Mouse (Mus musculus) lung, embryonic 15.5 days (tissue): ENCODE measurements around the gene Pir. TPM values are rescaled to one million over a fixed set of nuclear protein-coding genes. Genes with fewer than 3 reads are reported as not detected.
A peak's percentile ranks its signal among the peaks of the same experiment; 100 is the strongest.

Experiments used
- ATAC-seq: fragments of 200-750 bp; cut with Nextera tagmentation; 2 replicates; pipeline ENCODE4 v1.8.0; 2017; ENCODE audit warnings: moderate number of reproducible peaks, borderline replicate concordance; ENCODE audit not compliant: low FRiP score, low TSS enrichment; ENCODE audit errors: extremely low read depth
- H3K27ac ChIP-seq: fragments of 300-500 bp; sonication (generic); 2 replicates; pipeline ENCODE4 v1.5.1; 2015; ENCODE audit warnings: moderate library complexity, mild to moderate bottlenecking, inconsistent platforms
- H3K27me3 ChIP-seq: fragments of 300-500 bp; sonication (generic); 2 replicates; pipeline ENCODE4 v1.6.1; 2015; ENCODE audit warnings: inconsistent platforms
- H3K36me3 ChIP-seq: fragments of 300-500 bp; sonication (generic); 2 replicates; pipeline ENCODE4 v1.6.1; 2015; ENCODE audit warnings: inconsistent platforms
- H3K4me1 ChIP-seq: fragments of 300-500 bp; sonication (generic); 2 replicates; pipeline ENCODE4 v1.6.1; 2015; ENCODE audit warnings: inconsistent platforms
- H3K4me2 ChIP-seq: fragments of 300-500 bp; sonication (generic); 2 replicates; pipeline ENCODE4 v1.6.1; 2015; ENCODE audit warnings: inconsistent platforms, mild to moderate bottlenecking, moderate library complexity
- H3K4me3 ChIP-seq: fragments of 300-500 bp; sonication (generic); 2 replicates; pipeline ENCODE4 v1.5.1; 2015; ENCODE audit warnings: mild to moderate bottlenecking, inconsistent platforms
- H3K9ac ChIP-seq: fragments of 300-500 bp; sonication (generic); 2 replicates; pipeline ENCODE4 v1.6.1; 2015; ENCODE audit warnings: inconsistent platforms
- H3K9me3 ChIP-seq: fragments of 300-500 bp; sonication (generic); 2 replicates; pipeline ENCODE4 v1.6.1; 2016; ENCODE audit warnings: inconsistent platforms
- WGBS: fragments of 180-500 bp; shearing (Covaris S2); methylation state at CpG from one replicate; pipeline ENCODE4 v1.1.7; 2015; 5-methylcytosine and 5-hydroxymethylcytosine counted together
- polyA plus RNA-seq: library from polyadenylated mRNA; unstranded; fragments of >200 nt; fragmentation: Nextera tagmentation; extraction: Ambion mirVana; gene quantifications from 2 replicates; pipeline ENCODE4 v1.2.1, GENCODE M21; 2015

Pir gene
- polyA plus RNA-seq, 1 experiment from 2014 or later, result 16.7 TPM

DNA sequence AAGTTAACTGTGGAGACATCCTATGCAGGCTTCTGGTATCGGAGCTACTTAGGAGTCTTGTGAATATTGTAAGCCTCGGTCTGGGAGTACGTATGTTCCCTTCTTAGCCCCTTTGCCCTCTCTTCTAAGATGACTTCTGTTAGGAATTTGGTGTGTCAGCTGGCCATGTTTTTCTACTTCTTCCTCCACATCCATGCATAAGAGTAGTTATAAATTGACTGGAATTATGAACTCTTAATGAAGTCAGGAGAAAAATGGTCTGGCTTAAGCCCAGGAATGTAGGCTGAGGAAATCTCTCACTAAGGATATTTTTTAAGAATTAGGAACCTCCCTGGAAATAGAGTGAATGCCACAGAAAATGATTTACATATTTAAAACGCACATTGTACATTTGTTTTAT lies 69.4 kb downstream of the Pir start:
- no peak for ATAC-seq
- no peak overlapping the region for H3K9ac ChIP-seq
- 59% methylated on average over 4 of the region's 4 CpGs for whole genome bisulfite sequencing

DNA sequence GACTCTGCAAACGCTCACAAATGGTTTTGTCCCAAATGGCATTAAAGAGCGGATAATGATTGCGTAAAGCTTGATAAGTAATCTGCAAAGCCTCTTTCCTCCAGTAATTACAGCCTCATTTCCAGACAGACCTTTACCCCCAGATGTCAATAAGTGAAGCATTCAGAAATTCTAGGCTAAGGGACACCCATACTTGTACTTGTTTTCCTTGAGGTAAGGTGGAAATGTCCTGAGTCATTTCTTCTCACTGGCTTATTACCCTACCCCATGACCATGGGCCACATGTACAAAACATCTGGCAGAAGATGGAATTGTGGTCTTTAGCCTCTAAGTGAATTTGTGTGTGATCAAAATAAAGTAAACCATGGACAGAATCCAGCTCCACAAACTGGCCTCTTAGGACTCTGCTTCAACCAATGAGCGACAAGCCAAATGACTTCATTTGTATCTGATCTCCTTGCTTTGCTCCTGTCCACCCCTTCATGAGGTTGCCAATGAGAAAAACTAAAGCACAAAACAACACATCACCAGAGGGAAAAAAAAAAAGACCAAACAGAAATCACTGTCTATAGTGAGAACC lies 76.3 kb downstream of the Pir start:
- no peak; the same call in 1 of the 2 replicates for ATAC-seq
- 63% methylated on average over 4 of the region's 4 CpGs for WGBS
- H3K27me3 ChIP-seq, result no peaks in the 10 kb centered on the region
- no peaks in the 10 kb centered on the region for H3K36me3 ChIP-seq
- H3K9ac ChIP-seq, result no peak overlapping the region
- H3K27ac ChIP-seq, result no peak overlapping the region
- H3K4me3 ChIP-seq, result no peak overlapping the region
- H3K9me3 ChIP-seq, result no peaks in the 10 kb centered on the region
- no peaks in the 10 kb centered on the region for H3K4me1 ChIP-seq
- H3K4me2 ChIP-seq, result no peak overlapping the region

More for the DNA sequence above, 69.4 kb downstream of the Pir start:
- Histone ChIP-seq H3K36me3 (no peaks in the 10 kb centered on the region), H3K4me3 (no peak overlapping the region), H3K4me1 (no peaks in the 10 kb centered on the region), H3K4me2 (no peak overlapping the region), H3K27me3 (no peaks in the 10 kb centered on the region), H3K9me3 (no peaks in the 10 kb centered on the region), H3K27ac (peak overlapping the region; percentile 33; the same call in 1 of the 2 replicates)

DNA sequence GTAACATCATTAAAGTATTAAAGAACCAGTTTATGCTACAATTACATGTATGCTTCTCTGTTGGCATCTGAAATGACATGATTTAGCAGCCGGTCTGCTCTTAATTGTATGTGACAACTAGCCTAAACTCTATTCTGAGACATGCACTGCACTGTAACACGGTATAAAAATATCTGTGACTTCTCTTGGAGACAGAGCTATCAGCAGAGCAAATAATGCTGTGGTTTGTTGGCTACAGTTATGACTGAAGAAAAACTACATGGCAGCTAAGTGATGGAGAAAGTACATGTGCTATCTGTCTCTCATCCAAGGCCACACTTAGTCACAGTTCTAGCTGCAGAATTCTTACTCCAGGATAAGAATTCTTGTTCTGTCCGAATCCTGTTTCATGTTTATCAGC lies 79.8 kb downstream of the Pir start:
- H3K4me3 ChIP-seq, result no peak overlapping the region
- no peak overlapping the region for H3K27ac ChIP-seq
- no peak overlapping the region for H3K4me2 ChIP-seq
- peak; percentile 64; the same call in 1 of the 2 replicates for ATAC-seq
- H3K27me3 ChIP-seq, result no peaks in the 10 kb centered on the region
- H3K9me3 ChIP-seq, result no peaks in the 10 kb centered on the region
- no peak overlapping the region for H3K9ac ChIP-seq
- 52% methylated on average over 3 of the region's 3 CpGs for WGBS
- H3K4me1 ChIP-seq, result no peaks in the 10 kb centered on the region
- H3K36me3 ChIP-seq, result no peaks in the 10 kb centered on the region

DNA sequence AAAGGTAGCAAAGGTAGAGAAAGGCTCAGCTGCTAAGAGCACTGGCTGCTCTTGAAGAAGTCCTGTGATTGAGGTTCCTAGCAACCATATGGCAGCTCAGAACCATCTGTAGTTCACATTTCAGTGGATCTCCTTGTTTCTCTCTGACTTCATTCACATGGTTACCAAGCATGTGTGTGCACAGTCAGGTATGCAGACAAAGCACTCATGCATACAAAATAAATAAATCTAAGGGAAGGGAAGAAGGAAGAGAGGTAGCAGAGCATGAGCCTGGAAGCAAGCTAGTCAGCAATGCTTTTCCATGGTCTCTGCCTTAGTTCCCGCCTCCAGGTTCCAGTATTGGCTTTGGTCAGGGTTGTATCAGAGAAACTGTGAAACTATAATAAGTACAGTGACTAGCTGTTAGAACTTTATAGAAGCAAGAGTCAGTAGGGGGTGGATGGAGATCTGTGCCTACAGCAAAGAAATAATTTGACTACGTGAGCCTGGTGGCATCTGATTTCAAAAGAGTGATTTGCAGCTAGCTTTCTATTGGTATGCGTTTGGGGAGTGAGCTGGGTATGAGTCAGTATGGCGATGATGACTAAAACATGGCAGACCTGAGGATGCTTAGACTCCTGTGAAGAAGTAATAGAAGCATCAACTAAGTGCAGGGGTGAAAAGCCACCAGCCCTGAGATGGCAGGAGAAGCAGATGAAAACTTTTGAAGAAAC lies 96.1 kb downstream of the Pir start:
- WGBS, result 83% methylated on average over 4 of the region's 4 CpGs
- Histone ChIP-seq H3K27me3 (no peaks in the 10 kb centered on the region), H3K27ac (no peak overlapping the region), H3K9me3 (no peaks in the 10 kb centered on the region), H3K4me3 (no peak overlapping the region), H3K36me3 (no peaks in the 10 kb centered on the region), H3K4me1 (no peaks in the 10 kb centered on the region), H3K4me2 (no peak overlapping the region), H3K9ac (no peak overlapping the region)
- no peak for ATAC-seq

DNA sequence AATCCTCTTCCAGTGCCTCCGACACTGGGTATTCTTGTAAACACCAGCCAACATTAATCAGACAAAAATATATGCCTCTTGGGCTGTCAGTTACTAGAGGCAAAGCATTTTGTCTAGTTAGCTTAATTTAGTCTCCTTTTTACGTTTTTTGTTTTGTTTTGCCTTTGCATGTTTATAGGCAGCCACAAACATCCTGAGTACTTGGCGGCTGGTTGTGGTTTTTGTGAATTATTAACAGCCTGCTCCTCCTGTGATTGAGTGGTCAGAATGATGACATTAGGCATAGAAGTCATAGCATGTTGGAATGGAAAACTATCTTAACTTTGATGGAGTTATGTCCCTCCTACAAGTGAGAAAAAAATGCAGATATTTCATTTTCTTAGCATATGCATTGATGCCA lies 101.4 kb downstream of the Pir start:
- no peaks in the 10 kb centered on the region for H3K9me3 ChIP-seq
- no peak for ATAC-seq
- no peaks in the 10 kb centered on the region for H3K4me1 ChIP-seq
- no peaks in the 10 kb centered on the region for H3K27me3 ChIP-seq
- 51% methylated on average over 3 of the region's 3 CpGs for WGBS
- no peak overlapping the region for H3K4me2 ChIP-seq
- 0 out of 2 replicates have a peak overlapping the region, but pooled peaks have one; percentile 12 for H3K27ac ChIP-seq
- H3K9ac ChIP-seq, result no peak overlapping the region
- H3K4me3 ChIP-seq, result no peak overlapping the region
- H3K36me3 ChIP-seq, result no peaks in the 10 kb centered on the region

DNA sequence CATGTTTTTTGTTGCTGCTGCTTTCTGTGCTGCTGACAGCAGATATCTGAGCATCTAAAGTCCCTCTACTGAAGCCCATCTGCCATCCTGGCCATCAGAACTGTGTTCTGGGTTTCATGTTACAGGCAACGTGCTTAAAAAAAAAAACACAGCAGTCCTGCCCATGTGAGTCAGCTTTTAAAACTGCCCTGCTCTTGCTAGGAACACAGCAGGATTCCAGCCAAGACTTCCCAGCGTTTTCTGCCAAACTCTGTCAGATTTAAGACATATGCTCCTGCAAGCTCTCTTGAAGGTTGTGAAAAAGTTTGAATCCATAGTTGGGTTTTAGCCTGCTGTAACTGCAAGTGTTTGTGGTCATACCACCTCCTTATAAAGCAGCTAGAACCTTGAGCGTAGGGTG lies 103.9 kb downstream of the Pir start, which contains the start of gene Vegfd:
Gene Vegfd (plus strand): TSS at position 298 of the 400 bp plus-strand sequence.
- peak; percentile 59; the same call in 1 of the 2 replicates for ATAC-seq

DNA sequence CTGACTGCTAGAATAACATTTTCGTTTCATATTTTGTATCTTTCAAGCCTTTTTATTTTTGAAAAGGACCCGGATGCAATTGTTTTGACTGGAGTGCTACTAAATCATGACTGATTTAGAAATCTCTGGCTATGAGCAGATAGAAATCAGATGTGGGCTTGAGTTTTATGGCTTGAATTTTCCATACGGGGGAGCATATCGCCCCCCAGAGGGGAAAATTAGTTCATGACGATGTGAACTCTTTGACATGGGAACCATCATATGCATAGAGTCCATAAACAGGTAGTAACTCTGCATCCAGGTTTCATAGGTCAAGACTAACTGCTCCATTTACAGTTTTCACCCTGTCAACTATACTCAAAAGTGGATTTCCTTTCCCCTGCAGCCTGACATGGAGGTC lies 105.4 kb downstream of the Pir start:
- H3K9me3 ChIP-seq, result no peaks in the 10 kb centered on the region
- peak overlapping the region; percentile 37 for H3K4me2 ChIP-seq
- H3K4me1 ChIP-seq, result no peaks in the 10 kb centered on the region
- ATAC-seq, result peak; percentile 49; the same call in 1 of the 2 replicates
- H3K27ac ChIP-seq, result peak overlapping the region; percentile 70
- H3K9ac ChIP-seq, result no peak overlapping the region
- H3K36me3 ChIP-seq, result no peaks in the 10 kb centered on the region
- 39% methylated on average over 5 of the region's 5 CpGs for WGBS
- H3K4me3 ChIP-seq, result peak overlapping the region; percentile 28
- no peaks in the 10 kb centered on the region; the same call in 1 of the 2 replicates for H3K27me3 ChIP-seq

More for the DNA sequence above, 103.9 kb downstream of the Pir start, which contains the start of gene Vegfd:
- peak within 1 kb of the TSS; percentile 28 for H3K4me3 ChIP-seq
- no peaks in the 10 kb centered on the region for H3K36me3 ChIP-seq
- WGBS, result 26% methylated on average over 3 of the region's 3 CpGs
- H3K4me2 ChIP-seq, result peak within 1 kb of the TSS; percentile 13; the same call in 1 of the 2 replicates
- H3K9ac ChIP-seq, result no peak within 1 kb of the TSS
- H3K9me3 ChIP-seq, result no peaks in the 10 kb centered on the region
- H3K27ac ChIP-seq, result peak within 1 kb of the TSS; percentile 70
- H3K4me1 ChIP-seq, result no peaks in the 10 kb centered on the region
- H3K27me3 ChIP-seq, result no peaks in the 10 kb centered on the region; the same call in 1 of the 2 replicates

DNA sequence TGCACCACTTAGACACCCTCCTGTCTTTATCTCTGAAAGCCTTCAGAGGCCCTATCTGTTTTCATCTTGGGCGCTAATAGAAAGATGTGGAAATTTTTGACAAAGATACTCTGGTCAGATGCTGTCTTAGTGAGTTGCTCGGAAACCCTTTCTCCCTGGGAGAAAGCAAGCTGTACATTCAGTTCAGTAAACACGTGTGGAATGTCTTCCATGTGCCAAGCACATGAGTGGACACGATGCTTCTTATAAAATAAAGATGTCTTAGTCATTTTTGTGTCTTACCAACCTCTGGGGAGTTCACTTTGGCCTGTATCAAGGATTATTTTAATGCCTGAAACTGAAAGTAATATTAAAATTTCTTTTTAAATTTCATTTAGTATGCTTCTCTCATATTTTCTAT lies 110.5 kb downstream of the Pir start:
- Histone ChIP-seq H3K4me2 (no peak overlapping the region), H3K27me3 (peaks cover 3% of the 10 kb centered on the region; the same call in 1 of the 2 replicates), H3K27ac (peak overlapping the region; percentile 50), H3K36me3 (no peaks in the 10 kb centered on the region), H3K4me3 (no peak overlapping the region), H3K9ac (no peak overlapping the region), H3K9me3 (no peaks in the 10 kb centered on the region), H3K4me1 (no peaks in the 10 kb centered on the region)
- no peak for ATAC-seq
- WGBS, result 56% methylated on average over 4 of the region's 4 CpGs

DNA sequence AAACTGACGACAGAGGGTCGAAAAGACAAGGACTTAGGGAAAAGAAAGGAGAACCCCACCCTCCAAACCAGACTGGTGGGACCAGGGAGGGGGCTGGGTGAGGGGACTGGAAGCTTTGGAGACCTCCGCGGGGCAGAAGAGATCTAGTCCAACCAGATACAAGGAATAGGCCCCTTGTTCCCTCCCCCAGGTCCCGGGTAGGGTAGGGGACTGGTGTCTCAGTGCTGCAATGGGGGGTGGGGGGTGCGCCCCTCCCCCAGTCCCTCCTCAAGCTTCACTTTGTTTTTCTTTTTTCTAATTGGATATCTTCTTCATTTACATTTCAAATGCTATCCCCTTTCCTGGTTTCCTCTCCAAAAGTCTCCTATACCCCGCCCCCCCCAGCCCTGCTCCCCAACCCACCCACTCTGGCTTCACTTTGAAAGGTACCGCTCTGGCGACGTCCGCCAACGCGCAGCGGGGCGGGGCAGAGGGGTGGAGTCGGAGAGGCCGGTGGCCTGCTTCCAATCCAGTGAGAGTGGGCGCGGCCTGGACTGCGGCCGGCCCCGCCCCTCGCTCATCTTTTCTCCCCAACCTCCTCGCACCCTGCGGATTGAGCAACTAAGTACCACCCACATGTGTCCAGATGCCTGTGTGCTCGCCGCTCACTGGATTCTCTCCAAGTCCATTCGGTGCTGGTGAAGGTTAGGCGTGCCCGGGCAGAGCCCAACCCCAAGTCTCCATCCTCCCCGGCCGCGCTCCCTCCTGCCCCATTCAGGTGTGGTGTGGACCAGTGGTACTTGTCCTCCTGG lies 112.6 kb downstream of the Pir start:
- ATAC-seq, result peak; percentile 98
- Histone ChIP-seq H3K36me3 (no peaks in the 10 kb centered on the region), H3K9me3 (no peaks in the 10 kb centered on the region), H3K4me2 (peak overlapping the region; percentile 65), H3K27me3 (0 out of 2 replicates have a peak, but pooled peaks cover 3% of the 10 kb centered on the region), H3K4me3 (peak overlapping the region; percentile 28), H3K27ac (peak overlapping the region; percentile 70), H3K9ac (no peak overlapping the region; the same call in 1 of the 2 replicates), H3K4me1 (no peaks in the 10 kb centered on the region)
- WGBS, result 16% methylated on average over 32 of the region's 33 CpGs

DNA sequence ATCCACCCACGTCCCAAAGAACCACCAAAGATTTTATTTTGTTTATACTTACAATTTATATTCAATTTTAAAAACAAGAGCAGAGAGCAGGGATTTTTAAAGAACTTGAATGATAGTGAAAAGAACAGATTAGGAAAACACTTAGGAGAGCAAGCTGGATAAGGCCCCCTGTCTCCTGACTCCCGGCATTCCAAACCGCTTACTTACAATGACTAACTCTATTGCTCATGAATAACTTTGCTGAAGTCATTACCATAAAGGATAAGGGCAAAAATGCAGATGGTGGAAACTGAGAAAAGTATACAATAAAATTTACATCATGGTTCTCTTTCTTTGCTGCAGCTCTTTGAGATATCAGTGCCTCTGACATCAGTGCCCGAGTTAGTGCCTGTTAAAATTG lies 124.9 kb downstream of the Pir start:
- Histone ChIP-seq H3K9ac (no peak overlapping the region), H3K9me3 (no peaks in the 10 kb centered on the region), H3K4me2 (no peak overlapping the region), H3K4me1 (no peaks in the 10 kb centered on the region), H3K4me3 (no peak overlapping the region), H3K36me3 (no peaks in the 10 kb centered on the region), H3K27ac (no peak overlapping the region), H3K27me3 (no peaks in the 10 kb centered on the region)
- ATAC-seq, result no peak
- 75% methylated on average over 4 of the region's 4 CpGs for WGBS

DNA sequence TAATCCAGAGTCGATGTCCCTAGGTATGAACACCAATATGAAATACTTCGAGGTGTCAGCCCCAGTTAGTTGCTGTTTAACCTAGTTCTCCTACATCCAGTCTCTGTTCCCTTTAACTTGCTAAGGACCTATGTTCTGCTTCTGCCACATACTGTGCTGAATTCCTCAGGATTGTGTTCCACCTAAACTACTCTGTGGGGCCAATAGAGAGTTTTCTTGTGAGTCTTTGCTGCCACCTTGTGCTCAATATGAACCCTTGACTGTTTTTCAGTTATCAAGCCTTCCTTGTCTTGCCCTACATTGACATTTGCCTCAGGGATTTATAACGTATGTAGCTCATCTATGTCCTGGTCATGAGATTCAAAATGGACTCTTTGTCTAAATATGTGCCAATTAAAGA lies 129.3 kb downstream of the Pir start:
- no peak for ATAC-seq
- no peaks in the 10 kb centered on the region for H3K4me1 ChIP-seq
- H3K9me3 ChIP-seq, result no peaks in the 10 kb centered on the region
- H3K27ac ChIP-seq, result no peak overlapping the region
- H3K4me3 ChIP-seq, result no peak overlapping the region
- WGBS, result 57% methylated on average over 3 of the region's 3 CpGs
- H3K36me3 ChIP-seq, result no peaks in the 10 kb centered on the region
- H3K27me3 ChIP-seq, result no peaks in the 10 kb centered on the region
- no peak overlapping the region for H3K4me2 ChIP-seq
- H3K9ac ChIP-seq, result no peak overlapping the region
